Mouse (Mus musculus): ENCODE results near the gene Xpr1.

GRCm38 (mm10) chr1:155254309-155254708, 162.9 kb downstream of the Xpr1 start:
- TF ChIP-seq CTCF (conservative IDR thresholded peaks at IDR 0.05; ENCODE audit: low read length) (no peak), NANOG (IDR thresholded peaks at IDR 0.05; ENCODE audit: borderline replicate concordance, low read length) (no peak), POU5F1 (IDR thresholded peaks at IDR 0.05; ENCODE audit: borderline replicate concordance, low read length) (no peak)
